Mouse (Mus musculus) small intestine, adult 2 months (tissue): ENCODE data around the gene Olfr767.

ENCODE experiments used
- CTCF ChIP-seq: fragments of 200-500 bp; IDR thresholded peaks from 2 replicates; pipeline ENCODE4 v1.5.1; 2012; ENCODE audit warnings: low read depth, mild to moderate bottlenecking, control low read depth, inconsistent platforms, low read length, moderate library complexity, mixed read lengths; ENCODE audit not compliant: insufficient replicate concordance, insufficient read length; ENCODE audit errors: extremely low read depth
- POLR2A ChIP-seq: fragments of 200-500 bp; IDR thresholded peaks from 2 replicates; pipeline ENCODE4 v1.6.1; 2012; ENCODE audit warnings: low read depth, mild to moderate bottlenecking, control low read depth, inconsistent platforms, low read length, moderate library complexity

GRCm38 (mm10) chr10:129115146-129115545, 32.4 kb upstream of the Olfr767 start:
- TF ChIP-seq CTCF (no peak), POLR2A (no peak)
